Mouse (Mus musculus) stomach, embryonic 16.5 days (tissue): ENCODE results near the gene Nalcn. TPM values are rescaled to one million over a fixed set of nuclear protein-coding genes. Genes with fewer than 3 reads are reported as not detected.

Experiments
- ATAC-seq: fragments of 200-750 bp; cut with Nextera tagmentation; 2 replicates; pipeline ENCODE4 v1.8.0; 2017; ENCODE audit warnings: moderate number of reproducible peaks, moderate TSS enrichment; ENCODE audit not compliant: insufficient read depth, low FRiP score
- H3K27ac ChIP-seq: fragments of 300-500 bp; sonication (generic); 2 replicates; pipeline ENCODE4 v1.5.1; 2014; ENCODE audit warnings: low read length
- H3K27me3 ChIP-seq: fragments of 300-500 bp; sonication (generic); 2 replicates; pipeline ENCODE4 v1.6.1; 2014; ENCODE audit warnings: low read length, control low read depth, mixed read lengths; ENCODE audit not compliant: control insufficient read depth, insufficient read depth
- H3K36me3 ChIP-seq: fragments of 300-500 bp; sonication (generic); 2 replicates; pipeline ENCODE4 v1.6.1; 2014; ENCODE audit warnings: low read length; ENCODE audit not compliant: control insufficient read depth, insufficient read depth
- H3K4me1 ChIP-seq: fragments of 300-500 bp; sonication (generic); 2 replicates; pipeline ENCODE4 v1.6.1; 2014; ENCODE audit warnings: low read length, control low read depth, mixed read lengths; ENCODE audit not compliant: control insufficient read depth, insufficient read depth
- H3K4me2 ChIP-seq: fragments of 300-500 bp; sonication (generic); 2 replicates; pipeline ENCODE4 v1.6.1; 2014; ENCODE audit warnings: low read depth, low read length, mixed read lengths
- H3K4me3 ChIP-seq: fragments of 300-500 bp; sonication (generic); replicated peaks from 2 replicates; pipeline ENCODE4 v1.5.1; 2014; ENCODE audit warnings: mild to moderate bottlenecking, low read length
- H3K9ac ChIP-seq: fragments of 300-500 bp; sonication (generic); 2 replicates; pipeline ENCODE4 v1.6.1; 2014; ENCODE audit warnings: low read length
- H3K9me3 ChIP-seq: fragments of 300-500 bp; sonication (generic); replicated peaks from 2 replicates; pipeline ENCODE4 v1.6.1; 2016; ENCODE audit warnings: low read length, control low read depth; ENCODE audit not compliant: control insufficient read depth
- WGBS: fragments of 180-500 bp; shearing (Covaris S2); extraction: QIAGEN DNeasy Blood & Tissue Kit; methylation state at CpG from one replicate; pipeline ENCODE4 v1.1.7; 2014; 5-methylcytosine and 5-hydroxymethylcytosine counted together
- polyA plus RNA-seq: library from polyadenylated mRNA; unstranded; fragments of >200 nt; fragmentation: Nextera tagmentation; extraction: Ambion mirVana; gene quantifications from 2 replicates; pipeline ENCODE4 v1.2.1, GENCODE M21; 2015

The Nalcn gene
- polyA plus RNA-seq, 1 experiment from 2014 or later: 1.2 TPM

GRCm38 (mm10) chr14:123595265-123595664, 31.7 kb downstream of the Nalcn start:
- no peak for ATAC-seq
- no peaks in the 10 kb centered on the region for H3K27me3 ChIP-seq
- 35% methylated on average over 3 of the region's 3 CpGs for WGBS
- H3K36me3 ChIP-seq: no peaks in the 10 kb centered on the region
- no peak overlapping the region for H3K27ac ChIP-seq
- H3K4me2 ChIP-seq: no peak overlapping the region
- H3K9me3 ChIP-seq: no peaks in the 10 kb centered on the region
- H3K9ac ChIP-seq: no peak overlapping the region
- no peak overlapping the region for H3K4me3 ChIP-seq
- H3K4me1 ChIP-seq: no peaks in the 10 kb centered on the region

DNA sequence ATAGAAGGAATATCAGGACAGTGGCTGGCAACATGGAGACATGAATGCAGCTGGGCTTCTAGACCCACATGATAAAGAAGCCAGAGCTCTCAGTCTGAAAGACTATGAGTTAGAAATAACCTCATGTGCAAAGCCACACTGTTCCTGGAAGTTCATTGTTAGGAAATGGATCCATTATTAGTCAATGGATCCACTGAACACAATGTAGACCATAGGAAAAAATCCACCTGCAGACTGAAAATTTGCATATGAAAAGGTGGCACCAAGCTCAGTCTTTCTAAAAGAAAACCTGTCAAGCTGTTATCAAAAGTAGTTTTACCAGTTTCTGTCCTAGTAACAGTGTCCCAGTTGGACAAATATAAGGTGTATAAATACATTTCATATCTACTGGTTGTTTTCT, 39.5 kb downstream of the Nalcn start:
- Histone ChIP-seq H3K27me3 (no peaks in the 10 kb centered on the region), H3K4me3 (no peak overlapping the region), H3K9ac (no peak overlapping the region), H3K27ac (no peak overlapping the region), H3K36me3 (no peaks in the 10 kb centered on the region), H3K4me2 (no peak overlapping the region), H3K4me1 (no peaks in the 10 kb centered on the region), H3K9me3 (no peaks in the 10 kb centered on the region)
- ATAC-seq: no peak

DNA sequence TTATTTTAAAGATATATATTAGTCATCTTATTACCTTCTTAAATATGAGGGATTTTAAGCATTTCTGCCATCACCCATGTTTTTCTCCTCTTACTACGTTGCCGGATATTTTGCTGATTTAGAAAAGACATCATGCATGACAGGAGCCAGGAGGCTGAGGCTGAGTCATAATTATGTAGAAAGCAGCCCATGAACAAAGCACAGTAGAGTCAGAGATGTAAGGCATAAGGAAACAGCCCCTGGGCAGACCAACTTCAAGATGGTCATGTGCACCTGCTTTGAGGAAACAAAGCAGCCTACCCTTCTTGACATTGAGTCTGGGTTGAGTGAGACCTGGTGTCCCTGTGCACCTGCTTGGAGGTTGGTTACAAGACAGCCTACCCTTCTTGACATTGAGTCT, 44.5 kb downstream of the Nalcn start:
- Histone ChIP-seq H3K4me1 (no peaks in the 10 kb centered on the region), H3K27ac (no peak overlapping the region), H3K36me3 (no peaks in the 10 kb centered on the region), H3K4me2 (no peak overlapping the region), H3K27me3 (no peaks in the 10 kb centered on the region), H3K4me3 (no peak overlapping the region), H3K9me3 (no peaks in the 10 kb centered on the region), H3K9ac (no peak overlapping the region)
- WGBS: 84% methylated on average over 2 of the region's 2 CpGs
- ATAC-seq: no peak

- 66% methylated on average over 4 of the region's 4 CpGs for WGBS
- H3K4me3 ChIP-seq: no peak overlapping the region
These were observed 51.6 kb downstream of the Nalcn start for GRCm38 (mm10) chr14:123575356-123575755.

DNA sequence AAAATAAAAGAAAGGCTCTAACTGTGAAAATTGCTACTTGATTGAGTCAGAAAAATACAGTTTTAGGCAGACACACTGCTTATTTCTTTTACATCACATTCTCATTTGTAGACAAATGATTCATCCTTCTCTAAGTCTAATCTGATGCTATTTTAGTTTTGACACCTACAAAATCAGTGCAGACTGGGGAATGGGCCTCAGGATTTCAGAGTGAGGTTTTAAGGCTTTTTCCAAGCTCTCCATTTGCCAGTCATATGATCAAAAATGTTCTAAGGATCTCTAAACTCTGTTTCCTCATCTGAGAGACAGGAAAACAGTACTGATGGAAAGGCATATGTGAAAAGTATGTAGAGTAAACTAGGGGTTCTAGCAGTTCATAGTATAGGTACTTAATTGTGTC, 52.0 kb downstream of the Nalcn start:
- H3K36me3 ChIP-seq: no peaks in the 10 kb centered on the region
- H3K27ac ChIP-seq: no peak overlapping the region
- H3K27me3 ChIP-seq: no peaks in the 10 kb centered on the region
- no peak for ATAC-seq
- H3K4me3 ChIP-seq: no peak overlapping the region
- no peak overlapping the region for H3K4me2 ChIP-seq
- no peak overlapping the region for H3K9ac ChIP-seq
- no peaks in the 10 kb centered on the region for H3K4me1 ChIP-seq
- H3K9me3 ChIP-seq: no peaks in the 10 kb centered on the region

More at GRCm38 (mm10) chr14:123575356-123575755, 51.6 kb downstream of the Nalcn start:
- Histone ChIP-seq H3K9me3 (no peaks in the 10 kb centered on the region), H3K36me3 (no peaks in the 10 kb centered on the region), H3K27me3 (no peaks in the 10 kb centered on the region), H3K4me2 (no peak overlapping the region), H3K9ac (no peak overlapping the region), H3K4me1 (no peaks in the 10 kb centered on the region), H3K27ac (no peak overlapping the region)
- ATAC-seq: no peak

DNA sequence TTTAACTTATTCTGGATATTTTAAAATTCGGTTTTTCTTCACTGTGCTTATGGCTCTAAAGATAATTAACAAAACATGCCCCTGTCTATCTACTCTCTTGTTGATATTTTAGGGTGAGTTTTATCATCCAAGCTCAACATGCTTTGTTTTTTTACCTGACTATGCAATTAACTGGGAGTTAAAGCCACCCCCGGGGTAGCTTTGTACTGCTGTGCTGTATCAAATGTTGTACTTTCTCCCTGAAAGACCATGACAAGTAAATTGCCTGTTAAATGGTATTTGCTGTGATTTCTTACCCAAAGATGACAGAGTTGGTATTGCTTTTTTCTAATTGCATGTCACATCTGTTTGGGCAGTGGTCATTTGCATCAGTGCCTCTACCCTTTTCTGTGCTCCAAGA, 60.3 kb downstream of the Nalcn start:
- ATAC-seq: no peak
- Histone ChIP-seq H3K27me3 (no peaks in the 10 kb centered on the region), H3K4me3 (no peak overlapping the region), H3K36me3 (no peaks in the 10 kb centered on the region), H3K9me3 (no peaks in the 10 kb centered on the region), H3K9ac (no peak overlapping the region), H3K4me1 (no peaks in the 10 kb centered on the region), H3K27ac (no peak overlapping the region), H3K4me2 (no peak overlapping the region)
- WGBS: 65% methylated on average over 2 of the region's 2 CpGs

GRCm38 (mm10) chr14:123555533-123555932, 71.4 kb downstream of the Nalcn start:
- ATAC-seq: no peak
- Histone ChIP-seq H3K27ac (no peak overlapping the region), H3K4me1 (no peaks in the 10 kb centered on the region), H3K9ac (no peak overlapping the region), H3K9me3 (no peaks in the 10 kb centered on the region), H3K4me3 (no peak overlapping the region), H3K4me2 (no peak overlapping the region), H3K27me3 (no peaks in the 10 kb centered on the region), H3K36me3 (no peaks in the 10 kb centered on the region)

- Histone ChIP-seq H3K4me3 (no peak overlapping the region), H3K9ac (no peak overlapping the region), H3K36me3 (no peaks in the 10 kb centered on the region), H3K4me1 (no peaks in the 10 kb centered on the region), H3K9me3 (no peaks in the 10 kb centered on the region), H3K27me3 (no peaks in the 10 kb centered on the region), H3K4me2 (no peak overlapping the region), H3K27ac (no peak overlapping the region)
- WGBS: 68% methylated on average over 4 of the region's 4 CpGs
- no peak for ATAC-seq
These were observed 72.0 kb downstream of the Nalcn start for GRCm38 (mm10) chr14:123554936-123555335.

DNA sequence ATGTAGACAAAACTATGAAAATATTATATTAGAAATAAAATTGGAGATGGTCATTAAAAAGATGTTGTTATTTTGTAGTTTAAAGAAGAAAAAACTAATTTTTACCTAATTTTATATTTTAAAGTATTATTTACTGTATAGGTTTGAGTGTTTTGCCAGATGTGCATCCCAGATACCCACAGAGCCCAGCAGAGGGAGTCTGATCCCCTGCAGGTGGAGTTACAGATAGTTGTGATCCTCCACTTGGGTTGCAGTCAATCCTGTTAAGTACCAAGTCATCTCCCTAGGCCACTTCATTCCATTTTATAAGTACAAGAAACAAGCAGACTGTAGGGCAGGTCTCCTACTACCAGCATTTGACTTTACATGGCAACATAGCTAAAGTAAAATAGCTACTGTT, 84.6 kb downstream of the Nalcn start:
- Histone ChIP-seq H3K9ac (no peak overlapping the region), H3K27me3 (no peaks in the 10 kb centered on the region), H3K4me2 (no peak overlapping the region), H3K36me3 (no peaks in the 10 kb centered on the region), H3K27ac (no peak overlapping the region), H3K4me1 (no peaks in the 10 kb centered on the region), H3K9me3 (no peaks in the 10 kb centered on the region), H3K4me3 (no peak overlapping the region)
- ATAC-seq: no peak

DNA sequence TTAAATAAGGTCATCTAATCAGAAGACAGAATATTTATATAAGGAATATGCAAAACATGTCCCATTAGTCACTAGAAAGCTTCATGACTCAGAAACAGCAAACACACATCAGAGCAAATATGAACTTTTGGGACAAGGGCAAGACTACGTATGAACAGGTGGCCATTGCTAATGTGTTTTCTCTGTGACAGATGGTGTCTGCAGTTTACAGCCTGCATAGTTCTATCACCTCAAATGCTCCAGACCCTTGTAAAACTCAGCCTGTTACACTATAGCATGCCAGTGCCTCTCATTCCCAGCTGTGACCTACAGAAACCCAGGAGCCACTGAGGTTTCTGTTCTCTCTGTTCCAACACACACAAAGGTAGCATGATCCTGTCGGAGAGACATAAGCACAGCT, 91.3 kb downstream of the Nalcn start:
- Histone ChIP-seq H3K4me1 (no peaks in the 10 kb centered on the region), H3K9ac (no peak overlapping the region), H3K36me3 (no peaks in the 10 kb centered on the region), H3K4me2 (no peak overlapping the region), H3K27me3 (no peaks in the 10 kb centered on the region), H3K4me3 (no peak overlapping the region), H3K27ac (no peak overlapping the region), H3K9me3 (no peaks in the 10 kb centered on the region)
- no peak for ATAC-seq
- WGBS: 56% methylated on average over 2 of the region's 2 CpGs
